Mouse (Mus musculus) limb, embryonic 11.5 days (tissue): ENCODE measurements around the gene Hmmr. TPM values are rescaled to one million over a fixed set of nuclear protein-coding genes. Genes with fewer than 3 reads are reported as not detected.

Experiments used
- ATAC-seq: fragments of 200-750 bp; cut with Nextera tagmentation; 2 replicates; pipeline ENCODE4 v1.8.0; 2017; ENCODE audit warnings: low read depth; ENCODE audit not compliant: insufficient number of reproducible peaks, low FRiP score, low TSS enrichment
- DNase-seq: peaks from one replicate; pipeline ENCODE4 v3.0.0-alpha.2; 2015; ENCODE audit warnings: low spot score
- H3K27ac ChIP-seq: fragments of 300-500 bp; sonication (generic); replicated peaks from 2 replicates; pipeline ENCODE4 v1.5.1; 2014; ENCODE audit warnings: low read depth, mild to moderate bottlenecking, low read length
- H3K27me3 ChIP-seq: fragments of 300-500 bp; sonication (generic); 2 replicates; pipeline ENCODE4 v1.6.1; 2014; ENCODE audit warnings: mild to moderate bottlenecking, low read length, mixed read lengths; ENCODE audit not compliant: control insufficient read depth, insufficient read depth
- H3K36me3 ChIP-seq: fragments of 300-500 bp; sonication (generic); 2 replicates; pipeline ENCODE4 v1.6.1; 2014; ENCODE audit warnings: mild to moderate bottlenecking, low read length, moderate library complexity, mixed read lengths; ENCODE audit not compliant: control insufficient read depth, insufficient read depth
- H3K4me1 ChIP-seq: fragments of 300-500 bp; sonication (generic); 2 replicates; pipeline ENCODE4 v1.6.1; 2014; ENCODE audit warnings: low read length, mixed read lengths; ENCODE audit not compliant: control insufficient read depth, insufficient read depth
- H3K4me2 ChIP-seq: fragments of 300-500 bp; sonication (generic); 2 replicates; pipeline ENCODE4 v1.6.1; 2014; ENCODE audit warnings: low read depth, mild to moderate bottlenecking, moderate library complexity; ENCODE audit not compliant: severe bottlenecking
- H3K4me3 ChIP-seq: fragments of 300-500 bp; sonication (generic); 2 replicates; pipeline ENCODE4 v1.5.1; 2014; ENCODE audit warnings: low read depth, low read length
- H3K9ac ChIP-seq: fragments of 300-500 bp; sonication (generic); 2 replicates; pipeline ENCODE4 v1.6.1; 2014; ENCODE audit warnings: mild to moderate bottlenecking, low read length
- H3K9me3 ChIP-seq: fragments of 300-500 bp; sonication (generic); 2 replicates; pipeline ENCODE4 v1.6.1; 2016; ENCODE audit warnings: low read length; ENCODE audit not compliant: control insufficient read depth
- WGBS: fragments of 180-500 bp; shearing (Covaris S2); extraction: QIAGEN DNeasy Blood & Tissue Kit; methylation state at CpG from one replicate; pipeline ENCODE4 v1.1.7; 2014; 5-methylcytosine and 5-hydroxymethylcytosine counted together
- polyA plus RNA-seq: library from polyadenylated mRNA; unstranded; fragments of >200 nt; fragmentation: Nextera tagmentation; extraction: Ambion mirVana; gene quantifications from 2 replicates; pipeline ENCODE4 v1.2.1, GENCODE M21; 2014

Gene Hmmr
- polyA plus RNA-seq, 1 experiment from 2014 or later = 62.0 TPM

GRCm38 (mm10) chr11:40692101-40692509, 41.1 kb downstream of the Hmmr start:
- DNase-seq (no peak), ATAC-seq (peak; percentile 48)
- H3K27ac ChIP-seq = no peak overlapping the region
- under 1% methylated on average over 28 of the region's 28 CpGs for WGBS
- peak overlapping the region; percentile 61 for H3K9ac ChIP-seq
- H3K36me3 ChIP-seq = no peaks in the 10 kb centered on the region; the same call in 1 of the 2 replicates
- H3K4me3 ChIP-seq = peak overlapping the region; percentile 69
- H3K27me3 ChIP-seq = no peaks in the 10 kb centered on the region
- peak overlapping the region; percentile 69 for H3K4me2 ChIP-seq
- H3K4me1 ChIP-seq = peaks cover 3% of the 10 kb centered on the region; the same call in 1 of the 2 replicates
- H3K9me3 ChIP-seq = no peaks in the 10 kb centered on the region

GRCm38 (mm10) chr11:40690444-40691127, 42.6 kb downstream of the Hmmr start:
- Histone ChIP-seq H3K9ac (no peak overlapping the region), H3K4me1 (peaks cover 3% of the 10 kb centered on the region; the same call in 1 of the 2 replicates), H3K9me3 (no peaks in the 10 kb centered on the region), H3K4me2 (no peak overlapping the region), H3K27me3 (no peaks in the 10 kb centered on the region), H3K27ac (no peak overlapping the region), H3K4me3 (no peak overlapping the region), H3K36me3 (no peaks in the 10 kb centered on the region; the same call in 1 of the 2 replicates)
- DNase-seq (no peak), ATAC-seq (no peak)
- WGBS = 81% methylated on average over 5 of the region's 5 CpGs

GRCm38 (mm10) chr11:40683295-40683694, 49.9 kb downstream of the Hmmr start:
- Histone ChIP-seq H3K36me3 (peaks cover 16% of the 10 kb centered on the region), H3K4me2 (no peak overlapping the region), H3K9me3 (no peaks in the 10 kb centered on the region), H3K4me3 (no peak overlapping the region), H3K27me3 (no peaks in the 10 kb centered on the region), H3K4me1 (no peaks in the 10 kb centered on the region), H3K27ac (no peak overlapping the region), H3K9ac (no peak overlapping the region)
- 49% methylated on average over 3 of the region's 3 CpGs for WGBS
- DNase-seq = no peak
- ATAC-seq = no peak

- H3K27me3 ChIP-seq = no peaks in the 10 kb centered on the region
Measured at GRCm38 (mm10) chr11:40682456-40682855, 50.8 kb downstream of the Hmmr start.

GRCm38 (mm10) chr11:40677169-40677568, 56.1 kb downstream of the Hmmr start:
- no peak for ATAC-seq
- peak; percentile 24 for DNase-seq
- no peak overlapping the region for H3K4me2 ChIP-seq
- peaks cover 12% of the 10 kb centered on the region for H3K36me3 ChIP-seq
- H3K27me3 ChIP-seq = no peaks in the 10 kb centered on the region
- H3K4me3 ChIP-seq = no peak overlapping the region
- WGBS = 97% methylated on average over 1 of the region's 1 CpGs
- H3K27ac ChIP-seq = no peak overlapping the region
- no peaks in the 10 kb centered on the region for H3K9me3 ChIP-seq
- H3K4me1 ChIP-seq = no peaks in the 10 kb centered on the region
- no peak overlapping the region for H3K9ac ChIP-seq

More at GRCm38 (mm10) chr11:40682456-40682855, 50.8 kb downstream of the Hmmr start:
- Histone ChIP-seq H3K4me3 (no peak overlapping the region), H3K27ac (no peak overlapping the region), H3K9me3 (no peaks in the 10 kb centered on the region), H3K9ac (no peak overlapping the region), H3K4me1 (no peaks in the 10 kb centered on the region), H3K4me2 (no peak overlapping the region), H3K36me3 (peaks cover 20% of the 10 kb centered on the region)
- WGBS = 97% methylated on average over 3 of the region's 3 CpGs
- no peak for DNase-seq
- ATAC-seq = no peak

GRCm38 (mm10) chr11:40675014-40675730, 58.0 kb downstream of the Hmmr start:
- H3K4me3 ChIP-seq = no peak overlapping the region
- H3K27me3 ChIP-seq = no peaks in the 10 kb centered on the region
- H3K9ac ChIP-seq = no peak overlapping the region
- WGBS = 89% methylated on average over 4 of the region's 4 CpGs
- DNase-seq (no peak), ATAC-seq (no peak)
- peaks cover 5% of the 10 kb centered on the region for H3K36me3 ChIP-seq
- no peaks in the 10 kb centered on the region for H3K4me1 ChIP-seq
- H3K4me2 ChIP-seq = no peak overlapping the region
- H3K27ac ChIP-seq = no peak overlapping the region
- H3K9me3 ChIP-seq = no peaks in the 10 kb centered on the region

Other genes starting within 250 kb of the Hmmr start
- gene Mat2b, start 38.2 kb downstream of the Hmmr start, polyA plus RNA-seq = 126 and 130 TPM in 2 replicates
- 231 TPM in 2 replicates for gene Nudcd2, start 245 bp upstream of the Hmmr start, polyA plus RNA-seq
- 27.4 and 30.2 TPM in 2 replicates for gene Ccng1, start 21.9 kb upstream of the Hmmr start, polyA plus RNA-seq